Mouse (Mus musculus) thymus, adult 2 months (tissue): ENCODE results near the gene Mapkapk2.

Experiments used
- CTCF ChIP-seq: fragments of 200-500 bp; IDR thresholded peaks from 2 replicates; pipeline ENCODE4 v1.5.1; 2012; ENCODE audit warnings: mild to moderate bottlenecking, control low read depth, low read length, moderate library complexity, borderline replicate concordance; ENCODE audit not compliant: control insufficient read depth, poor library complexity, insufficient read depth; ENCODE audit errors: extremely low read depth
- POLR2A ChIP-seq: fragments of 200-500 bp; IDR thresholded peaks from 2 replicates; pipeline ENCODE4 v1.6.1; 2012; ENCODE audit warnings: mild to moderate bottlenecking, low read length, control low read depth, moderate library complexity; ENCODE audit not compliant: control insufficient read depth, poor library complexity, insufficient read depth; ENCODE audit errors: extremely low read depth

DNA sequence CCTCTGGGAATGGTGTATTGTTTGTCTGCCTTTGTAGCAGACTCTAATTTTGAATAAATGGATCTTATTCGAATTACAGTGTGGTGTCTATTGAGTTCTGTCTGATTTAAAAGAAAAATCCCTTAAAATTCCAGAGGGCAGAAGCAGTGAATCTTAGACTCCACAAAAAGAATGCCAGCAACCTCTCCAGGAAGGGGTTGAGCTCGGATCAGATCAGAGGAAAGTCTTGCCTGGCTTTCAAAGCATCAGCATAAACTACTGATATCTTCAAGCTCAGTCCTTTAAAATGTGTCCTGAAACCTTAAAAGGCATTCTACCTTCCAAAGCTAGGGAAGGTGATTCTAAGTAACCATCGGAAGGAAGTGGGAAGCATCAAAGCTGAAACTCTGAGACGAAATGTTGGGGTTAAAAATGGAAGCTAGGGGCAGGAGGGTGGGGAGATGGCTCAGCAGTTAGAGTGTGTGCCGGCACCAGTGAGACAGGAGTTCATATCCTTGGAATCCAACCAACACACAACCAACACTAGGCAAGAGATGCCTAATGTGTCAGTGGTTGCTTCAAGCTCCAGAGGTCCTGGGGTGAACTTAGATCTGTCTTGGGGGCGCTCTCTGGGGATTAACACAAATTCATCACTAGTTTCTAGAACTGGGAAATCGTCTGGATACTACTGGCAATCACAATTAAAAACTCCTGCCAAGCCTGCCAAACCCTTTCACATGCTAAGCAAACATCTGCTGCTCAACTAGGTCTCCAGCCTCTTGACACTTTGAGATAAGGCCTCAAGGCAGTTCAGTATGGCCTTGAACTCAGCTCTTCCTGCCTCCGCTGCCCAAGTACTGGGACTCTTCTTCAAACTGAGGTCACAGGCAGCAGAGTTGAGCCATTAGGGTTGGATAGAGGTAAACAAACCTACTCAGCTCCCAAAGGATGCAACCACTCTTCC lies 72.5 kb downstream of the Mapkapk2 start:
- TF ChIP-seq CTCF = no peak
- TF ChIP-seq POLR2A = no peak
